Mouse (Mus musculus): ENCODE measurements around the gene Mrpl12. TPM values are rescaled to one million over a fixed set of nuclear protein-coding genes. Genes with fewer than 3 reads are reported as not detected.
A peak's percentile ranks its signal among the peaks of the same experiment; 100 is the strongest.

The Mrpl12 gene
- polyA plus RNA-seq, 2 experiments from 2014 or later: 67.0 to 68.0 TPM

DNA sequence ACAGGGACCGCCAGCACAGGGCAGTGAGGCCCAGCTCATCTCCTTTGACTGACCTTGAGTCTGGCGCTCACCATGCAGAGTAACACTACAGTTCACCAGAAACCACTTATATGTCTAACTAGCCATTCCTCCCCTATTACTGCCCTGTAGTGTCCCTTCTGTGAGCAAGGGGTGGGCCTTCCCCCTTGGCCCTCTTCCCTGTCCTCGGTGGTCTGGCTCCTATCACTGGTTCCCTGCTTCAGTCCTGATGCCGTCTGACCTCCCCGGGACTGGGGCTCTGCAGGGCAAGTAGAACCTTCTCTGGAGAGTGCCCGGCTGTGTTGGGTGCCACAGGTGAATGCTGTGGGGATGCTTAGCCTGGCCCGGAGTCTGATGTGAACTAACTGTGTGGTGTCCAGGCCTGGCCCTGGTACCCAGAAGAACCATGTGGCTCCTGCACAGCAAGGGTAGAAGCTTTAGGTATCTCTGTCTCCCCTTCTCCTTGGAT, 922 bp upstream of the Mrpl12 start:
- ATAC-seq: no peak

DNA sequence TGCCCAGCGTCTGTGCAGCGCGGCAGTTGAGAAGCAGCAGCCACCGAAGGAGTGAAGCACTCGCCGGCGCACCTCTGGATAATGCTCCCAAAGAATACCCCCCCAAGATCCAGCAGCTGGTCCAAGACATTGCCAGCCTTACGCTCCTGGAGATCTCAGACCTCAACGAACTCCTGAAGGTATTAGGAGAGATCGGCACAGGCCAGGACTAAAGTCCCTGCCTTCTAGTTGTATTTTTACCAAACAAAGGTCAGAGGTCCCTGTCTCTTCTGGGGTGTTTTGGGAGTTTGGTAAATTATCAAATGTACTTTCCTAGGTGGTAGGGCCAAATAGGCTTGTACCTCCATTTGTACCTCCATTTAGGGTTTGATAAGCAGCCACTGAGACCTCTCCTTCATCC, 838 bp downstream of the Mrpl12 start:
- no peak for ATAC-seq

DNA sequence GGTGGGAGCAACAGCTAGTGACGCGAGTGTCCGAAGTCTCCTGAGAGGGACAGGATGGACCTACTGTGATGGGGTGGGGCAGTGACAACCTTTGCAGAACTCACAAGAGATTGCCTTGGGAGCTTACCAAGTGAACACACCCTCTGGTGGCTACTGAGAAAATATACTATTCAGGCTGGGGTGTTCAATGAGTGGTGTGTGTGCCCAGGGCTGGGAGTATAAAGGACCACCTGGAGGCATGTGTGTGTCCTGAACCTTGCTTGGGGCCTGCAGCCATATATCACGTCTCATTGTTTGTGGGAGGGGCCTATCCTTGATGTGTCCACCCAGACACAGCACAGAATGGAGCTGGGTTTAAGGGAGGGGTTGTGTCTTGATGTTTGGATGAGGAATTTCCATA, 4.1 kb downstream of the Mrpl12 start:
- no peak for ATAC-seq

DNA sequence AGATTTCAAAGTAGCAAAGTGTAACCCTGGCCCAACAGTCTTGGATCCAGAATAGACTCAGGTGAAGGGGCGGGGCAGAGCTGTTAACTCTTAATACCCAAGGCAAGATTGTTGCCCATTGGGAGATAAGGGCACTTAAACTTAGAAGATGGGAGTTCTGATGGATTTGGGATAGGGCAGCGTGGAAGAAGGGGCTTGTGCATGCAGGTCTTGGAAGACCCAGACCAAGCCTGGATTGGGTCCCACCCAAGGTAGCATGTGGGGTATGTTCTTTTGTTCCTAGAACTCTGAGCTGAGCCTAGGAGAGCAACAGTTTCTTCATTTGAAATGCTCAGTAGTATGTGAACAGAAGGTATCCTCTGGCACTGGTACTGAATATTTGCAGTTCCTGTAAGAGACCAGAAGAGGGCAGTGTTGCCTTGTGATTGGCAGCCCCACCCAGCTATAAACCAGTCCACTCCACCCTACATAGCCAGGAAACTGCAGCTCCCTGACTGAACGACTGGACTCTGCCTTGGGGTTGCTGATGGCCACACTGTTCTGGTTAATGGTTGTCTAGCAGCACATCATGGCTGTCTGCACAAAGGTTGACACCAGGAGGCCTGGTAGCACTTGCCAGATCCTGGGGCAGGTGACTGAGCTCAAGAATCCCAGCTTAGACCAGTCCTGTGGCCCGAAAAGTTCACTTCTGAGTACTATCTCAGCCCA, 4.8 kb downstream of the Mrpl12 start:
- peak; percentile 26 for ATAC-seq

DNA sequence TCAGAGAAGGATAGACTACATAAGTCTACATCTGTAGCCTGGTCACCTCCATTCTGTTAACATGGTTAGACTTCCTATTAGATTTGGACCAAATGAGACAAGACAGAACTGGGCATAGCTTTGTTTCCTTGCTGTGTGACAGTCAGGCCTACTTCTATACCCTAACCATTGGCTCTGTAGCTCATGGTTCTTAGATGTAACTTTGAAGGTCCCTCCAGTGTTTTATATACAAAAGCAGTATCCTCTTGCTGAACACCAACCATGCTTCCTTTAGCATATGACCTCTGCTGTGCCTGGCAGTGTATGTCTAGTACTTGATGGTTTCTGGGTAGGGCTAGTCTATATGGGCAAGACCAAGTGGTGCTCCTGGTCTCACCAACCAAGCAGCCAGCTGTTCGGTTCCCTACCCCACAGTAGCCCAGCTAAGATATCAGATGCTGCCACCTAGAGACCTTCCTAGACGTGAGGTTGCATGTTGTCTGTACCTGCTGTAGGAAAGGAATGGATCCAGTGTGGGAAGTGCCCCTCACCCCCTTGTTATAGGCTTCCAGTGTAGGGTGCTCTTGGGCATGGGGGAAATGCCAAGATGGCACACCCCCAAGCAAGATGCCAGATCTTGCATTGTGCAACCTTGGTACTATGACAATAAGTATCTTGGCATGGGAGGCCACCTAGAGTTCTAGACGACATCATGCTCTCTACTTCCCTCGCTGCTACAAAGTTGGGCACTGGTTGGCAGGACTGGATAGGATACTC, 6.1 kb downstream of the Mrpl12 start:
- ATAC-seq: no peak

DNA sequence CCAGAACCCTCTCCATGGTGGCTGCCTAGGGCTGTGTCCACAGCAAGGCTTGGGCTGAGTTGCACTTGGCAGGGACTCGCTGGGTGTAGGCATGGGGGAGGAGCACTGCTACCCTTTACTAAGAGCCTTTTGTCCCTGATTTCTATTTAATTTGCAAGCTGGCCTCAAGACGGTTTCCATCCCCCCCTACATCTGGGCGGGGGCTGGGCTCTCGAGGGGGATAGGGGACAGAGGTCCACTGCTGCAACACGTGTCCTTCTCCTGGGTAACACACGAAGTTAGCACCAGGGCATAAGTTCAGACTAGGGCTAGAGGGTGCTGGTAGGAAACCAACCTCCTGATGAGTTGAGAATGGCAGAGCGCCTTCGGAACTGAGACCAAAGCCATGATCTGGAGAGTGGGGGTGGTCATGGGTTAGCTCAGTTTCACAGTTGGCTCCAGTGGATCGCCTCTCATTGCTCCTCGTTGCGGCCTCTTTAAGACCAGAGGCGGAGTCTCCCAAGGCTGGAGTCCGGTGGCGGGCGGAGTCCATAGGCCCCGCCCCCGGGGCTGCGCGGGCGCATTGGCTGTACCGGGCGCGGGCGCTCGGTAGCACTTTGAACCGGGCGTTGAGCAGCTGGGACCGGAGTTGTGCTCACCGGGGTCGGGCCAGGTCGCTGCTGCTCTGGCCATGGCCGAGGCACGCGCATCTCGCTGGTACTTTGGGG, 7.1 kb downstream of the Mrpl12 start, which contains the start of gene Slc25a10:
Gene Slc25a10, plus strand, starts transcription at position 524 of the 707 bp plus-strand sequence.
- peak; percentile 73 for ATAC-seq

DNA sequence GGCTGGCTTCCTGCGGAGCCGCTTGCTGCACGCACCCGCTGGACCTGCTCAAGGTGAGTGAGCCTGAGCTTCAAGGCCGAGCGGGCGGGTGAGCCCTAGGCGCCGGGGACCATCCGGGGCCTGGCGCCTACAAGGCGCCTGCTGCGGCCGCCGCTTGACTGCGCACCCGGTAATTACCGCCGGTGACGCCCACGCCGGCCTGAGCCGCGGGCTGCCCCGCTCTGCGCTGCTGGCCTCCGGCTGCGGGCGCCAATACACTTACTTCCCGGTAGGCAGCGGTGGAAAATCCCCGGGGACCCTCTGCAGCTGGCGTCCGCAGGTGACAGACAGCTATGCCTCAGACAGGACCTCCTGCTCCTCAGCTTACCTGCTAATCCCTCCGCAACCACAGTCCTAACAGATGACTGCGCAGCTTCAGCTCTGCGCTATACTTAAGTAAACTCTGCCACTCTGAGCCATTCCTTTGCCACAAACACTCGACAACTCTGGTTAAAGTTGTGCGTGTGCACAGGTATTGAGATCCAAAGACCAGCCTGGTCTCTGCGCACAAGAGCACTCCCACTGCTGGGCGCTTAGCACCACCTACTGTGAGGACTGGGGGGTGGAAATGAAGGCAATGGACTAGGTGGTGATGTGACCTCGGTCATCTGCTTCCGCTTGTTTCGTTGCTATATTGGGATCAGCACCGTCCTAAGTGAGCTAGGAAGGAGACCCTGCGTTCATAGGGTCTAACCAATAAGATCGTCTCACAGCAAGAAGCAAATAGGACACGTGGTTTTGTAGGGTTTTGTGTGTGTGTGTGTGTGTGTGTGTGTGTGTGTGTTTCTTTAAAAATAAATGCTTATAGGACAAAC, 7.8 kb downstream of the Mrpl12 start:
- peak; percentile 54 for ATAC-seq

DNA sequence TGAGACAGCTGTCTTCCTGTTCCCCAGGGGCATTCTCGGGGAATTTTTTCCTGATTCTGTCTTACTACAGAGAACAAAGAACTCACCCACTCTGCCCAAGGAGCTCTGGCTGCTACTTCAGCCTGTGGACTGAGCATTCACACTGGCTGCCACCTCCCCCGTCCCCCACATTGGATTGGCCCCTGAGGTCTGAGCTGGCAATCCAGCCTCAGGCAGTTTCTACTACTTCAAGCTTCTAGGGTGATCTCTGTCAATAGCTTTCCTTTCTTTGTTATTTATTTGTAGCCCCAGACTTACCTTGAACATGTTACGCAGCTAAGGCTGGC, 8.4 kb downstream of the Mrpl12 start:
- ATAC-seq: no peak

DNA sequence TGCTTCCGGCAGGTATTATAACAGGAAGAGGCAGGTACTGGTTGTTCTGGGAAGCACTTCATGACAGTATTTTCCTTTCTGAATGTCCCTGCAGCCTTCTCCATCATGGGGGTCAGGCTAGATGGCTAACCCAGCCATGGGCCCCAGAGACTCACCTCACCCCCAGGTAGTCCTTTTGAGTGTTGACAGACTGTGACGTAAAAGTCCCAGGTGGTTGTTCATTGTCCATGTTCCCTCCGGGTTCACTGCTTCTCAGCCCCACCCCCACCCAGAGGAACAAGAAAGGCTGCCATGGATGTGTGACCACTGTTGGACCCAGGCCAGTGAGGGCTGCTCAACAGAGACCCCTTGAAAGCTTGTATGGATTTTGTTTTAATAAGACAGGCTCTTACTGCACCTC, 8.9 kb downstream of the Mrpl12 start:
- ATAC-seq: no peak

DNA sequence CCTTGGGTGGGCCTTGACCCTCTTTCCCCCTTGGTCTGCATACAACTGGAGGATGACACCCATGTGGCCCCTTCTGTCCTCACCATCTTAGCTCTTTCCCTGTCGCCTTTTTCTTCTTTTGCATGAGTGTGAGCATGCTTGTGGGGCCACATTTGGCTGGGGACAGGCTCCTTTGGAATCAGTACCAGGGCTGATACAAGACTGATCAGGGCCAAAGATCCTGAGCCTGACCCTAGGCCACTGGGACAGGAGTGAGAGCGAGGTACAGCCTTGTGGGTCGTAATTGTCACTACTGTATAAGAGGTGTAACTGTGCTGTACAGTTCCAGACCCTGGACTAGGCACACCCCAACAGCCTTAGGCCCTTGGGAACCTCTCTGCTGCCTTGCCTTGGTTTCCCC, 9.5 kb downstream of the Mrpl12 start:
- no peak for ATAC-seq

DNA sequence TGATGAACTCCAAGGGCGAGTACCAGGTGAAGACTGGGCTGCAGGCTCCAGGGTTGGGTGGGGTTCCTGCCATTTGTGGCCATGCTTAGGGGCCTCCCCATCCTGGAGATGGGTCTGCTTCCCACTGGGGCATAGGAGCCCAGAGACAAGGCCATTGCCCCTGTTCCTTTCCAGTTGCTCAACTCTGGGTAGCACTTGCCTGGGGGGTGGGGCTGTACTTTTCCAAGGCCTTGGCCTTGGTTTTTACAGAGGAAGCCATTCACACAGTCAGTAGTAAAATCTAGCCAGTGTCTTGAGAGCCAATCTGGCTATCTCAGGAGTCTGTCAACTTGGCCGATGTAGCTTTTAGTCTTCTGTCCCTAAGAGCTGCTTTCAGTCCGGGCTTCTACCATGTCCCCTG, 13.0 kb downstream of the Mrpl12 start:
- no peak for ATAC-seq

DNA sequence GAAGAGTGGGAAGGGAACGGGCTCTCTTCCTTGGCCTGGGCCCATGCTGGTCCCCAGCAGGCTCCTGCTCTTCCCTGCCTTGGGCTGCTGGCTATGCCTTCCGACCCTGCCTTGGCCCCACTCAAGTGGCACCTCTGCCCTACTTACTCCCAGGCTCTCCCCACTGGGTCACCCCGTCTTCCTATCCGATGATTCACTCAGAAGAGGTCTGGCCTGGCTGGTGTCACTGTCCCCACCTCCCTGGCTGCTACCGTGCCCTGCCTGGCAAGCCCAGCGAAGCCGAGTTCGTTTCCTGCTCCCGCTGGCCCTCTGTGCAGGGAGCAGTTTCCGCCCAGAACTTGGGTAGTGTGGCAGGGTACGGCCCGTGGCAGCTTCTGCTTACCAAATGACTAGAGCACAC, 13.8 kb downstream of the Mrpl12 start:
- ATAC-seq: no peak

DNA sequence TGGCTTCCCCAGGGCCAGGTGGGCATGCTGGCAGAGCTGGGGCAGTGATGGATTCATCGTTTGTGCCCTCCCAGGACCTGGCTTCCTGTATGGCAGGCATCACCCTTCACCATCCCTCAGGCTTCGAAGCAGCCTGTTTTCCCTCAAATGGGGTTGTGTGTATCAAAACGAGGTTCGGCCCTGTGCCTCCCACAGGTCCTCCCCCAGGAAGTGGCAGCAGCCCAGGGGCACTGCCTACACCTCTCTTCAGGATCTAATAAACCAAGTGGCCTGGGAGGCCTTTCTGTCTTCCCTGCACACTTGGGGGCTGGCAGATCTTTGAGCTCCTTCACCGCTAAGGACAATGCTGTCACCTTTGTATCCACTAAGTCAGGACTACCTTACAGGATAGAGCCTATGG, 14.5 kb downstream of the Mrpl12 start:
- ATAC-seq: no peak

DNA sequence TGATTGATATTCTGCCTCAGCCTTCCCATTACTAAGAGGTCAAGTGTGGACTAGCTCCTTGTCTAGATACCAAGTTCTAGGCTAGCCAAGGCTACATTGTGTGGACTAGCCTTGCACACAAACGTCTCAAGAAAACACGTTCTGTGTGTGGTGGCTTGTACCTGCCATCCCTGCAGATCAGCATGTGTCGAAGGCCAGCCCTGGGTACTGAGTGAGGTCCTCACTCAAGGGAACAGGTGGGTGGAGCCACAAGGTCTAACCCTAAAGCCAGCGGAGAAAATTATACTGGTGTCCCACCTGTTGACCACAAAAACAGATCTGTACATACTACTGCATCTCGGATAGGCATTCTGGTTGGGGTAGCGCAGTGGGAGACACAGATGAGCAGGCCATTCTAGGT, 15.5 kb downstream of the Mrpl12 start:
- no peak for ATAC-seq

DNA sequence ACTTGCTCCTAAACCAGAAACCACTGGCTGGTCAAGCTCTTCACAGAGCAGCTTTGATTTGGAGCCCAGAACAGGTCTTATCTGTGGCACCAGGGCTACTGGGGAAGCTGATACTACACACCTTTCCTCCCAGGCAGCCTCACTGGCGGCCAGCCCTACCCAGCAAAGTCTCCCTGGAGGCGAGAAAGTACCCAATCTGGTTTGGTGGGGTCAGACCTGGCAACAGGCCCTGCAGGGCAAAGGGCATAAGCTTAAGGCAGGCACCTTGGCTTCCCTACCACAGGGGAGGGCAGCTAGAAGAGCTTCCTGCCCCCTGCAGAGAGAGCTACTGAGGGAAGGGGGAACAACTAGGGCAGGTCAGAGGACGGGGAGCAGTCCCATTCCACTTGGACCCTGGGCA, 15.9 kb downstream of the Mrpl12 start:
- no peak for ATAC-seq

DNA sequence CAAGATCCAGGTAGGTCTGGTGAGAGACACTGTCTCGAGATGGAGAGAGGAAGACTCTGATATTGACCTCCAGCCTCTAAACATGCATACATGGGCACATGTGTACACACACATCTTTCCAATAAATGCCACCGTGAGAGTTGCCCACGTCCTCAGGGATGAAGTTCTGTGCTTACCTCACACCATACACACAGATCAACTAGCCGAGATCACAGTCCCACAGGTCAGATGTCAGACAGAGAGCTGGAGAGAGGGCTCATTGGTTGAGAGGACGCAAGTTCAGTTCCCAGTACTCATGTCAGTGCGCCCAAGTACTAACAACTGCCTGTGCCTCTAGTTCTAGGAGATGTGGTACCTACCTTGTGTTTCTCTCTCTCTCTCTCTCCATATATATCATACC, 16.6 kb downstream of the Mrpl12 start:
- no peak for ATAC-seq

DNA sequence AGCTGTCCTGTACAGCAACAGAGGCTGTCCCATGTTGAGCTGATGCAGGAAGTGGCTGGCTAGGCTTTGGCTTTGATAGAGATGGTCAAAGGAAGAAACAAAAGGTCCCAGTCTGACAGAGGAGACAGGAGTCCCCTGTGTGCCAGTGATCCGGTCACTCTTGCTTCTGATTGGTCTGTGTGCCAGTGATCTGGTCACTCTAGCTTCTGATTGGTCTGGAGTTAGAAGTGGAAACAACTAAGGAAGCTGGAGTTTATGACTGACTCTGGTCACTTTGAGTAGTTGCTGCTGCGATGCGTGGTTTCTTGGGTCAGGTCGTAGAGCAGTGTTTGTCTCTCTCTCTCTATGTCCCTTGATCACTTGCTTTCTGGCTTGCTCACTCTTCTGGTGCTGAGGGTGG, 17.3 kb downstream of the Mrpl12 start:
- no peak for ATAC-seq

DNA sequence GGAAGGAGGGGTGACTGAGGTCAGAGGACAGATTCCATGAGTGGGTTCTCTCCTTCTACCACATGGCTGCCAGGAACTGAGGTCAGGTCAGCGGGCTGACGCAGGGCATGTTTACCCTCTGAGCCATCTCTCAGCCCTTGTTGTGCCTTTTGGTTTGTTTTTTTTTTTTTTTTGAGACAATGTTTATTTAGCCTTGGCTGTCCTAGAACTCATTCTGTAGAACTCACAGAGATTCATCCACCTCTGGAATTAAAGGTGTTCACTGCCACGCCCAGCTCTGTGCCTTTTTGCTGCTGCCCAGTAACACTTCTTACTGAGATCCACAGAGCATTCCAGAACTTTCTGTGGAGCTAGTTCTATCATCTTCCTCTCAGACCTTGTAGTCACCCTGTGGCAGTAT, 21.2 kb downstream of the Mrpl12 start:
- ATAC-seq: no peak

DNA sequence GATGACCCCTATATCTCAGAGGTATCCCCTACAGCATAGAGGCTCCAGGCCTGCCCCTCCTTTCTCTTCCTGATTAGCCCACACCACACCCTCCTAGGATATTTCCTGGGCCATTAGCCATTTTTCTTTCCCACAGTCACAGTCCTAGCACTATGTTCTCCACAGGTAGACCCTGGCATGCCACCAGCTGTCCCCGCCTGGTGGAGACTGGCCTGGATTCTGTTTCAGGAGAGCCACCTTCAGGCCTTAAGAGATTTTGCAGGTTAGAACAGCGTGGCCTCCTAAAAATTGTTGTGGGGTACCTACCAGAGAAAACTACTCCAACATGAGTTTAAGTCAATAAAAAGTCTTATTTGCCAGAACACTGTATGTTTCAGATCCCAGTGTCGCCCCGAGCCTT, 22.5 kb downstream of the Mrpl12 start:
- ATAC-seq: no peak

DNA sequence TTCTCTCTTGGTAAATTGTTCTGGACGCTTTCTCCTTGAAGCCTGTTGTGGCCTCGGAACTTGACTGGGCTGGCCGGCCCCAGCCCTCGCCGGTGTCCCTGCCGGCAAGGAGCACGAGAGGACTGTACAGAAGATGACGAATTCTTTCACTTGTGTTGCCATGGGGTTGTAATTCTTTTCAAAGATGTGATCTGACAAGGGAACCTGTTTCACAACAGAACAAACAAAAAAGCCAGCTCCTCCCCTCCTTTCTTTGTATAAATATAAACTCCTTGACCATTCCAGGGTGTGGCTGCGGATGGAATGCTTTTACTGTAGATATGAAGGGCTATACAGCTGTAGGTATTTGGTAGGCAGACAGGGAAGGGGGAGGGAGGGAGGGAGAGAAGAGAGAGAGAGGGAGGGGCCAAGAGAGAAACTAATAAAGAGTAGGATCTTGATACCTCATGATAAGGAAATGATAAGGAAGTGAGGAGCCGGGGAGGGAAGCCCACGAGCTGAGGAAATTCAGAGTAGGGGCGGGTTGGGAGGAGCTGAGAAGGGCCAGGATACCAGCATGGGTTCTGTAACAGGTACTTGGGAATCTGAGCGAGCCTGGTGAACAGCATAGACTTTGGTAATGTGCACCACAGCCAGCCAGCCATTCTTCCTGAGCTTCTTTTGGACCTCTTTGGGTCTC, 23.3 kb downstream of the Mrpl12 start:
- no peak for ATAC-seq

DNA sequence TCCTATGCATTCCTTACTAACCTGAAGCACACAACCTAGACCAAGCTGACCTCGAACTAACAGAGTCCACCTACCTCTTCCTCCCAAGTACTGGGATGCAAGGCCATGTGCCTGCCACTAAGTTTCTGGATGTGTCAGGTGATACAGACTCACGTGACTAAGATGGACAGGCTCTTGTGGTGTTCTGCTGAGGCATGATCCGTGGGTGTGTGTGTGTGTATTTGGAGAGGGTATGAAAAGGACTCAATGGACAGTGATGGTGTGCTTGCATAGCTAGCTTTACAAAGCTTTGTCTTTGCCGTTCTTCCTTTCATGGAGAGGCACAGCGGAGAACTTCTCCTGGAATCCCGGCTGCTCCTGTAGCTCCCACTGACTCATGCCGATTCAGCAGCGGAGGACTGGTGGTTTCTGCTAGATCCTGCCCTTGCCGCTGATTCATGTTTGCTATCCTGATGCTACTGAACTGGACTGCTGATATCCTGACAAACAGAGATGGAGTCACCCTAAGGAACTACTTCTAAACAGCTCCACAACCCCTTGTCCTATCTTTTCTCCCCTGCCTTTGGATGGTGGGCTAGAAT, 24.0 kb downstream of the Mrpl12 start:
- ATAC-seq: no peak

DNA sequence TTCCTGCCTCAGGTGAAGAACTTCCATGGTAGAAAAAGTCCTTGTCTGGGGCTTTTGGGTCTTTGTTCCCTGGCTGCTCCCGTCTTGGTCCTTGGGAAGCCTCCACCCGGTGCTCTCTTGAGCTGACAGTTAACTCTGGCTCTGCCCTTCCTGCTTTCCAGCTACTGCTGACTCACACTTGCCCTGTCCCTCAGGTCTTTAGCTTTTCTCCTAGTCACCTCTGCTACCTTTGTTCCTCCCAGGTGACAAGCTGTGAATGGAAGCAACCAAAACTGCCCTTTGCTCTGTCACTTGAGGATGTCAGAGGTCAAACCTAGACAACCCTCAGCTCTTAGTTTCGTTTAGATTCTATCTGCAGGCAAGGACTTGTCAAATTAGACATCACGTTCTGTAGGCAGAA, 25.5 kb downstream of the Mrpl12 start:
- ATAC-seq: no peak

All from CD4-positive, CD25-positive, alpha-beta regulatory T cell, adult 4 months (primary cell).